Mouse (Mus musculus) midbrain, embryonic 13.5 days (tissue): ENCODE results near the gene Frmd6. TPM values are rescaled to one million over a fixed set of nuclear protein-coding genes. Genes with fewer than 3 reads are reported as not detected.

Experiments used
- ATAC-seq: fragments of 200-750 bp; cut with Nextera tagmentation; 2 replicates; pipeline ENCODE4 v1.8.0; 2017; ENCODE audit warnings: mild to moderate bottlenecking, moderate TSS enrichment, moderate library complexity
- H3K27ac ChIP-seq: fragments of 300-500 bp; sonication (generic); 2 replicates; pipeline ENCODE4 v1.5.1; 2015; ENCODE audit warnings: inconsistent platforms, mild to moderate bottlenecking, moderate library complexity
- H3K27me3 ChIP-seq: fragments of 300-500 bp; sonication (generic); 2 replicates; pipeline ENCODE4 v1.6.1; 2015; ENCODE audit warnings: mild to moderate bottlenecking, inconsistent platforms
- H3K36me3 ChIP-seq: fragments of 300-500 bp; sonication (generic); 2 replicates; pipeline ENCODE4 v1.6.1; 2015; ENCODE audit warnings: mild to moderate bottlenecking, inconsistent platforms
- H3K4me1 ChIP-seq: fragments of 300-500 bp; sonication (generic); replicated peaks from 2 replicates; pipeline ENCODE4 v1.6.1; 2015; ENCODE audit warnings: inconsistent platforms
- H3K4me2 ChIP-seq: fragments of 300-500 bp; sonication (generic); replicated peaks from 2 replicates; pipeline ENCODE4 v1.6.1; 2015; ENCODE audit warnings: moderate library complexity, mild to moderate bottlenecking, inconsistent platforms
- H3K4me3 ChIP-seq: fragments of 300-500 bp; sonication (generic); replicated peaks from 2 replicates; pipeline ENCODE4 v1.5.1; 2015; ENCODE audit warnings: mild to moderate bottlenecking, inconsistent platforms
- H3K9ac ChIP-seq: fragments of 300-500 bp; sonication (generic); replicated peaks from 2 replicates; pipeline ENCODE4 v1.6.1; 2015; ENCODE audit warnings: mild to moderate bottlenecking, inconsistent platforms
- H3K9me3 ChIP-seq: fragments of 300-500 bp; sonication (generic); 2 replicates; pipeline ENCODE4 v1.6.1; 2016; ENCODE audit warnings: mild to moderate bottlenecking, inconsistent platforms
- WGBS: fragments of 180-500 bp; shearing (Covaris S2); methylation state at CpG from one replicate; pipeline ENCODE4 v1.1.7; 2015; 5-methylcytosine and 5-hydroxymethylcytosine counted together
- polyA plus RNA-seq: library from polyadenylated mRNA; unstranded; fragments of >200 nt; fragmentation: Nextera tagmentation; extraction: Ambion mirVana; gene quantifications from 2 replicates; pipeline ENCODE4 v1.2.1, GENCODE M21; 2015

Frmd6 gene
- polyA plus RNA-seq, 1 experiment from 2014 or later: 7.7 TPM

DNA sequence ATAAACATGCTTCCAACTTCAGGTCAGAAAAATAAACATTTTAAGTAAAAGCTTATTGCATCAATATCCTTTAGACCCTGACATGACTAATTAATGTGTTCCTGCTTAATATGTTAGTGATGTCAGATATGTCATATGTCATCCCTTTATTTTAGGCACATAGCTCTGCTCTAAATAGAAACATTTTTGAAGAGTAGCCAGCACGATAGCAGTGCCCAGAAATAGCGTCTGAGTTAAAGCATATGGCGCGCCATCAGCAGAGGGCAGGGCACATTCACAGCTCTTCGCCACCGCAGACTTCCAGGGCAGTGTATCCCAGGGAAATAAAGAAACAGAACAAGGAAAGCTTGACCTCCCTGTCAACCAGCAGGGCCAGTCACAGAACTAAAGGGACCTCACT is 13.1 kb upstream of the Frmd6 start:
- H3K4me2 ChIP-seq: no peak overlapping the region
- no peaks in the 10 kb centered on the region for H3K27me3 ChIP-seq
- H3K9ac ChIP-seq: no peak overlapping the region
- 85% methylated on average over 6 of the region's 6 CpGs for WGBS
- no peak for ATAC-seq
- no peaks in the 10 kb centered on the region for H3K9me3 ChIP-seq
- H3K27ac ChIP-seq: no peak overlapping the region
- H3K4me3 ChIP-seq: no peak overlapping the region
- H3K4me1 ChIP-seq: no peaks in the 10 kb centered on the region
- H3K36me3 ChIP-seq: no peaks in the 10 kb centered on the region

DNA sequence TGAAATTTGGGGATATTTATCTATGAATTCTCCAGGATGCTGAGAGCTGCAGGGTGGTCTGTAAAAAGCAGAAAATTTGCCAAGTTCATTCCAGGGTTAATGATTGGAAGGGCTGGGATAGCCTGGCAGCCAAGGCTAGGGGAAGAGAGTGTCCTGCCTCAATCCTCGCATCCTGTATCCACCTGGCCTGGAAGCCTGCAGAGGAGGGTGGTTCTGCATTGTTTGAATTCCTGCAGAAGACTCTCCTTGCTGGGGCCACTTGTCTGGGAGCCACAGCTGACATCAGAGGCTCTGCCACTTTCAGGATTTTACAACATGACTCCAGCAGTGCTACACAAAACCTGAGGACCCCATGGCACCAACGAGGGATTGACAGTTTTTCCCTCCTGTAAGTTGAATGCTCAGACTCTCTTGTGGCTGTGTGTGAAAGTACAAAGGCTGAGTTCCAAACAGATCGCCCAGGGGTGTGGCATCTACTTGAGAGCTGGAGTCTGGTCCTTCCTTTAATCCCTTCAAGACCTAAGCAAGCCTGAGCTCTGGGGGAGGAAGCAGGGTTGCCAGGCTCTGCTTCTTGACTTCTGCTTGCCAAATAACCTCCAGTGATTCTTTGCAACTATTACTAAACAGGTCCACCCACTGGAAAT is 12.4 kb upstream of the Frmd6 start:
- no peak for ATAC-seq
- Histone ChIP-seq H3K4me2 (no peak overlapping the region), H3K9ac (no peak overlapping the region), H3K36me3 (no peaks in the 10 kb centered on the region), H3K4me3 (no peak overlapping the region), H3K9me3 (no peaks in the 10 kb centered on the region), H3K27me3 (no peaks in the 10 kb centered on the region), H3K27ac (no peak overlapping the region), H3K4me1 (no peaks in the 10 kb centered on the region)
- WGBS: 20% methylated on average over 3 of the region's 3 CpGs

DNA sequence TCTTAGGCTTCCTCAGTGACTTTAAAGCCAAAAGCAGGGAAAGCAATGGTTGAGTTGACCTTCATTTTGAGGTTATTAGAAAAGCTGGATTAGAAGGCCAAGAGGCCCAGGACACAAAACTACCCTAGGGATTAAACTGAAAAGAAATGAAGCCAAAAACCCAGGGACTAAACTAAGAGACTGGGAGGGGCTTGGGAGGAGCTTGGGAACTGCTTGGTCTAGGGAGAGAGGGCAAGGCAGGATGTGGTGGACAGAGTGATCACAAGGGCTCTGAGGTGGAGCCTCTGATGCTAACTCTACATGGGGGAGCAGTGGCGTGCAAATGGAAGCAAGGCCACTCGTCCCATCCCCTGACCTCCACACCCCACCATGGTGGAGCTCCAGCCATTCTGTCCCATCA is 8.6 kb upstream of the Frmd6 start:
- no peak overlapping the region for H3K4me3 ChIP-seq
- WGBS: 65% methylated on average over 2 of the region's 2 CpGs
- no peak overlapping the region for H3K9ac ChIP-seq
- no peaks in the 10 kb centered on the region for H3K27me3 ChIP-seq
- no peaks in the 10 kb centered on the region for H3K9me3 ChIP-seq
- no peak overlapping the region for H3K4me2 ChIP-seq
- no peaks in the 10 kb centered on the region for H3K36me3 ChIP-seq
- no peak for ATAC-seq
- H3K4me1 ChIP-seq: no peaks in the 10 kb centered on the region
- H3K27ac ChIP-seq: no peak overlapping the region

DNA sequence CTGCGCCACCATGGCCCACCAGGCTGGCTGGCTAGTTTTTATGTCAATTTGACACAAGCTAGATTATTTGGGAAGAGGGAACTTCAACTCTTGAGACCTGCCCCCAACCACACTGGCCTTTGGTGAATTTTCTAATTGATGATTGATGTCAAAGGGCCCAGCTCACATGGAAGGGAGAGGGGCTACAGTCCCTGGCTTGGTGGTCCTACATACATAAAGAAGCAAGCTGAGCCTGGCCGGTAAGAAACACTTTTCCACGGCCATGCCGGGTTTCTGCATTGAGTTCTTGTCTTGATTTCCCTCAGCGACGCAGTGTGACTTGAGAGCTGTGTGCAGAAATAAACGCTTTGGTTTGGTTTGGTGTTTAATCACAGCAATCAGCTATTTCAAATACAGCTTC is 1.3 kb upstream of the Frmd6 start:
- Histone ChIP-seq H3K4me1 (peaks cover 27% of the 10 kb centered on the region), H3K27ac (no peak overlapping the region), H3K27me3 (no peaks in the 10 kb centered on the region), H3K9me3 (no peaks in the 10 kb centered on the region), H3K36me3 (no peaks in the 10 kb centered on the region), H3K4me3 (no peak overlapping the region; the same call in 1 of the 2 replicates), H3K9ac (peak overlapping the region; percentile 61; the same call in 1 of the 2 replicates), H3K4me2 (peak overlapping the region; percentile 85)
- 59% methylated on average over 7 of the region's 7 CpGs for WGBS
- no peak for ATAC-seq

DNA sequence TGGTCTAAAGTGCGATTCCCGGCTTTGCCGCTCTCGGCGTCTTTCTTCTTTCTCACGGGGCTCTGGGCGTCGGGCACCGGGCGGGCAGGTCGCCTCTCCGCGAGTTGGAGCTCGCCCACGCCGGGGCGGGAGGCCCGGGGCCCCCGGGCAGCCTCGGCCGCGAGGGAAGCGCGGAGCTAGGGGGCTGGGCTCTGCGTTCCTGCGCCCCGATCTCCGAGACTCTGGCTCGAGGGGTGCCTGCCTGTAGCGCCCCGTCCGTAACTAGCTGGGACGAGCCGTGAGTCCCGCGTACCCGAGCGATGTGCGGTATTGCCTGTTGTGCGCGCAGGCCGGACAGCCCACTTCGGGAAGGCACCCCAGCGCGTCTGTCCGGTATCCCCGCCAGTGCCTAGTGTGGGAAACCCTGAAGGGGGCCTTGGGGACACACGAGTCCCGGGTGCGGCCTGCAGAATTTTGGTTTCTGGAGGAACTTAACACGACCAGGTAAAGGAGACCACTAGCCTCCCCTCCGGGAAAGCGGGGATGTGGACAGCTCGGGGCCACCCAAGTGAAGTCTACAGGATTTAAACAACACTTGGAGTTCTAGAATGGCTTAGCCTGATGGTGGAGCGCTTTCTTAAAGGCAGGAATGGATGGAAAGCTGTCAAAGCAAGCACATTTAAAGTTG is 470 bp downstream of the Frmd6 start:
- H3K36me3 ChIP-seq: no peaks in the 10 kb centered on the region
- peak overlapping the region; percentile 72 for H3K4me3 ChIP-seq
- H3K27me3 ChIP-seq: no peaks in the 10 kb centered on the region
- peak; percentile 78 for ATAC-seq
- H3K27ac ChIP-seq: peak overlapping the region; percentile 87
- H3K9me3 ChIP-seq: no peaks in the 10 kb centered on the region
- peak overlapping the region; percentile 78 for H3K9ac ChIP-seq
- H3K4me2 ChIP-seq: peak overlapping the region; percentile 85
- peaks cover 27% of the 10 kb centered on the region for H3K4me1 ChIP-seq
- WGBS: under 1% methylated on average over 55 of the region's 55 CpGs

DNA sequence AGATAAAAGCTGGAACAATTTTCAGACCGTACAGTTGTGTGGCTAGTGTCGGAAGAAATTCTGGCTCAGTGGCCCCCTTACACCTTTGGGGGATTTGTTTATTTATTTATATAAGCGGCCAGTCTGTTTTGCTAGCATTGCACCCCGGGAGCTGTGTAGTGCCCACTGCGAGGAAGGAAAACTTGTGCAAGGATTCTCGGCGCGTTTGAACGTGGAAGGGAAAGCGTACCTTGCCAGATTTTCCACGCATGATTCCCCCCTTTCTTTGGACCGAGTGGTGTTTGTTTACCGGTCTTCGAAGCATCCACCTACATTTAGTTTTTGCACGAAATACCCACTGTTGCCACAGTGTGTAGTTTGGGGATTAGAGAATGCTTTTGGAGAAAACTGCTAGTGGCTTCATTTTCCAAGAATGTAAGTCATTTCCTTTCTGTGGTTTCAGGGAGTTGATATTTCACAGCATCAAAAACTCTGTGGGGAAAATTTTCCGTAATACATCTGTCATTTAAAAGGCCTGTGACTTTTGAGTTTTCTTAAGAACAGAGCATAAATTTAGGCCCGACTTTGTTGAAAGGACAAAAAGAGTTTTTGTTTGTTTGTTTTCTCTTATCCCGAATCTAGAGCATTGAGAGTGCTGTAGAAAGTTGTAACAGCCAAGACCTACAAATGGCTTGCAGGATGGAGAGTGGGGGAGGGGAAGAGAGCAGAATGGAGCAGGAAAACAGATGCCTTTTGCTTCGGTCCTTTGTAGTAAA is 1.2 kb downstream of the Frmd6 start:
- no peak for ATAC-seq
- WGBS: 2% methylated on average over 19 of the region's 19 CpGs

GRCm38 (mm10) chr12:70827187-70827900 is 2.0 kb downstream of the Frmd6 start:
- no peaks in the 10 kb centered on the region for H3K9me3 ChIP-seq
- 35% methylated on average over 9 of the region's 9 CpGs for WGBS
- H3K4me1 ChIP-seq: peaks cover 32% of the 10 kb centered on the region
- H3K27me3 ChIP-seq: no peaks in the 10 kb centered on the region
- H3K36me3 ChIP-seq: no peaks in the 10 kb centered on the region
- H3K4me2 ChIP-seq: peak overlapping the region; percentile 85
- H3K27ac ChIP-seq: no peak overlapping the region
- no peak overlapping the region for H3K9ac ChIP-seq
- H3K4me3 ChIP-seq: peak overlapping the region; percentile 72
- ATAC-seq: no peak

More for the DNA sequence above, 1.2 kb downstream of the Frmd6 start:
- H3K27me3 ChIP-seq: no peaks in the 10 kb centered on the region
- peak overlapping the region; percentile 72 for H3K4me3 ChIP-seq
- peak overlapping the region; percentile 85 for H3K4me2 ChIP-seq
- no peaks in the 10 kb centered on the region for H3K9me3 ChIP-seq
- peak overlapping the region; percentile 78 for H3K9ac ChIP-seq
- peak overlapping the region; percentile 87; the same call in 1 of the 2 replicates for H3K27ac ChIP-seq
- no peaks in the 10 kb centered on the region for H3K36me3 ChIP-seq
- H3K4me1 ChIP-seq: peaks cover 30% of the 10 kb centered on the region

DNA sequence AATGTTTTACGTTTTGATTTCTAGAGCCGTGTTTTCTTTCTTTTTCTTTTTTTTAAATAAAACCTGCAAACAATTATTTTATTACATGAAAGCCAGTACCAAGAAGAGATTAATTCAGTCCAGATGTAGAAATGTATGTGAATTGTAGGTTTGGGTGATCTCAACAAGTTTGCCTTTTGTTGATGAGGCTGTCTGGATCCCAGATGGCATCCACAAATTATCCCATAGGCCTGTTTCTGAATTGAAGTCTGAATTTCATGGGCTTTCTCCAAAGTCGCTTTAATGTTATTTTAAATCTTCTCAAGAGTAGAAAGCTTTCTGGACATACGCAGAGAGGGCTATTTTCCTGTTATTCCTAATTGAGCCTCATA is 2.6 kb downstream of the Frmd6 start:
- no peaks in the 10 kb centered on the region for H3K9me3 ChIP-seq
- WGBS: 77% methylated on average over 4 of the region's 4 CpGs
- ATAC-seq: no peak
- H3K27ac ChIP-seq: no peak overlapping the region
- H3K4me2 ChIP-seq: no peak overlapping the region
- peaks cover 32% of the 10 kb centered on the region for H3K4me1 ChIP-seq
- H3K9ac ChIP-seq: no peak overlapping the region
- H3K27me3 ChIP-seq: no peaks in the 10 kb centered on the region
- H3K36me3 ChIP-seq: no peaks in the 10 kb centered on the region
- no peak overlapping the region for H3K4me3 ChIP-seq

GRCm38 (mm10) chr12:70830982-70831566 is 5.8 kb downstream of the Frmd6 start:
- Histone ChIP-seq H3K27me3 (no peaks in the 10 kb centered on the region), H3K9ac (no peak overlapping the region)
- WGBS: 82% methylated on average over 9 of the region's 9 CpGs

GRCm38 (mm10) chr12:70832216-70832998 is 7.1 kb downstream of the Frmd6 start:
- Histone ChIP-seq H3K27ac (no peak overlapping the region), H3K36me3 (no peaks in the 10 kb centered on the region), H3K9ac (no peak overlapping the region), H3K9me3 (no peaks in the 10 kb centered on the region), H3K4me3 (no peak overlapping the region), H3K4me2 (no peak overlapping the region), H3K27me3 (no peaks in the 10 kb centered on the region), H3K4me1 (peaks cover 7% of the 10 kb centered on the region)
- ATAC-seq: no peak
- WGBS: 88% methylated on average over 4 of the region's 4 CpGs

More at GRCm38 (mm10) chr12:70830982-70831566, 5.8 kb downstream of the Frmd6 start:
- Histone ChIP-seq H3K4me1 (peaks cover 20% of the 10 kb centered on the region), H3K36me3 (no peaks in the 10 kb centered on the region), H3K9me3 (no peaks in the 10 kb centered on the region), H3K4me2 (no peak overlapping the region), H3K27ac (no peak overlapping the region), H3K4me3 (no peak overlapping the region)
- ATAC-seq: no peak

DNA sequence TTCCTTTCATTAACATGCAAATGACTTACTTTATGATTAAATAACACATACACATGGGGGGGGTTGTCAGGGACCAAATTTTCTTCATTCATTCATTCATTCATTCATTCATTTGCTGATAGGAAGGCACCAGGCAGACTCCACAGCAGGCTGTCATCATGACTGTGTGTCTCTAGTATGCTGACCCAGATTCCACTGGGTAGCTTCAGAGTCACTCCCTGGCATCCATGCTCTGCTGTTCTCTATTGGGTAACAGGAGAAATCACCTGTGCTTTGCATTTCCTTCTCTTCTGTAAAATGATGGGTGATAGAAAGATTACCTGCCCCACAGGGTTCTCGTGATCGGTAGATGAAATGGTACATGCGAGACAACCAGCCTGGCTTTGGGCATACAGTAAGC is 7.7 kb downstream of the Frmd6 start:
- no peak overlapping the region for H3K9ac ChIP-seq
- H3K4me1 ChIP-seq: peaks cover 5% of the 10 kb centered on the region; the same call in 1 of the 2 replicates
- no peaks in the 10 kb centered on the region for H3K36me3 ChIP-seq
- H3K27me3 ChIP-seq: no peaks in the 10 kb centered on the region
- 94% methylated on average over 3 of the region's 3 CpGs for WGBS
- ATAC-seq: no peak
- H3K4me3 ChIP-seq: no peak overlapping the region
- H3K9me3 ChIP-seq: no peaks in the 10 kb centered on the region
- H3K4me2 ChIP-seq: no peak overlapping the region
- no peak overlapping the region for H3K27ac ChIP-seq
